Mouse (Mus musculus): Measurements from ENCODE around the gene Syne1. TPM values are rescaled to one million over a fixed set of nuclear protein-coding genes. Genes with fewer than 3 reads are reported as not detected.

The Syne1 gene
- total RNA-seq, 1 experiment: 7.1 TPM

GRCm38 (mm10) chr10:5312437-5312836 is 238.8 kb downstream of the Syne1 start:
- DNase-seq (ENCODE audit: low read depth, low spot score): no peak
- Histone ChIP-seq H3K9me3 (ENCODE audit: control insufficient read depth, insufficient read depth, low read depth, low read length) (no peaks in the 10 kb centered on the region), H3K4me1 (ENCODE audit: control insufficient read depth in 2 of 2, insufficient read depth in 2 of 2, low read length in 2 of 2, poor library complexity in 1 of 2) (no peaks in the 10 kb centered on the region), H3K27ac (ENCODE audit: insufficient read depth, low read depth, low read length, poor library complexity, severe bottlenecking) (no peak overlapping the region), H3K9ac (ENCODE audit: insufficient read depth, low read depth, low read length, poor library complexity, severe bottlenecking) (no peak overlapping the region), H3K4me3 (ENCODE audit: insufficient read depth in 1 of 2, low read depth in 1 of 2, low read length in 2 of 2, poor library complexity in 1 of 2, severe bottlenecking in 1 of 2) (no peak overlapping the region), H3K36me3 (ENCODE audit: control insufficient read depth, insufficient read depth, low read length, poor library complexity, severe bottlenecking) (no peaks in the 10 kb centered on the region)
- TF ChIP-seq ZNF384 (IDR thresholded peaks at IDR 0.05; ENCODE audit: low read depth, low read length) (no peak), CHD2 (IDR thresholded peaks at IDR 0.05; ENCODE audit: low read depth, low read length) (no peak), ZC3H11A (IDR thresholded peaks at IDR 0.05; ENCODE audit: borderline replicate concordance, low read depth, low read length) (no peak), HCFC1 (IDR thresholded peaks at IDR 0.05; ENCODE audit: borderline replicate concordance, insufficient read depth, low read length) (no peak), MAFK (IDR thresholded peaks at IDR 0.05; ENCODE audit: insufficient read depth, low read depth, low read length) (no peak)
- in situ Hi-C loops (cut with MboI; ENCODE audit: low sequenced_read_pairs in 2 of 2, unreplicated experiment in 2 of 2): no loop called here

DNA sequence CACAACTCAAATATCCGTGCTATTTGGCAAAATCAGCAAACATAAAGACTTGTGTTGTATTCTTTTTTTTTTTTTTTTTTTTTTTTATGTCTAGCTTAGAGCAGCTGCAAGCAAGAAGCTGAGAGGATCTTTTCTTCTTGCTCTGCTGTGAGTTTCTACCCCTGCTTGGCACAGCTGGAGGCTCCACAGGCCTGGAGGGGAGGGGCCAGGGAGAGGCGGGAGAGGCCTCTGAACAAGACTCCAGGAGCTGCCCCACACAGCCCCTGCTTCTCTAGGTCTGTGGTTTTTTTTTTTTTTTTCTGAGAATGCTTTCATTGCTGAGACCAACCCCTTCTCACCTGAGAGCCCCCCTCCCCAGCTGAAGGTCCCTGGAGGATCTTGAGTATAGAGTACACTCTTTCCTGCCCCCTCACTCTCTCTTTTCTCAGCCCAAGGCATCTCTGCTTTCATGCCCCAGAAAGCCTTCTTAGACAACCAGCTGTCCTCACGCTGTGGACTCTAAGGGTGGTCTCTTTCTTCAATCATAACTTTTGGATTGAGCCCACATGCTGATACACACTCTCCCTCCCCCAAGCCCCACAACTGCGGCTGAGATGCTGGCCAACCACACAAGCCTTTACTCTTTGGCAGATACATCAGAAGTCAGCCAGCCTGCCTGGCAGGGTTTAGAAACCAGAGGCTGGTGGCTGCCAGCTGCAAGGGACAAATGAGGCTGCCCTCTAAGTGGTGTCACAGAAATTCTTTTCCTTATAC is 241.1 kb downstream of the Syne1 start:
- in situ Hi-C loops (cut with MboI; ENCODE audit: low sequenced_read_pairs in 2 of 2, unreplicated experiment in 2 of 2): no loop called here

DNA sequence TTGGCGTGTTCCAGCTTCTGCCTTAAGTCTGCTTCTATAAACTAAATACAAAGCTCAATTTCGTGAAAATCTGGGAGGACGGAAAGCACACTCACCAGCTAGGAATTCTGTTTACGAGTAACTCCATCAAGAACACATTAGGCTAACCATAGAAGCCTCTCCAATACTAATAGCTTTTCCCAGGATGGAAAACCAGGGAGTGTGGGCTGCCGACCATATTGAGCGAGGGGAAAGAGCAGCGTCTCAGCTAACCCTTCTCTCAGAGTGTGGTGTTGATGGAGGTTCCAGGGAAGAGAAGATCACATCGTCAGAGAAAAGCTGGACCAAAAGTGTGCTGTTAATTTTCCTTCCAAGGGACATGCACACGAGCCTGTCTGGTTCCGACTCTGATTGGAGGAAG is 241.9 kb downstream of the Syne1 start:
- Histone ChIP-seq H3K4me1 (ENCODE audit: control insufficient read depth in 2 of 2, insufficient read depth in 2 of 2, low read length in 2 of 2, poor library complexity in 1 of 2) (no peaks in the 10 kb centered on the region), H3K9me3 (ENCODE audit: control insufficient read depth, insufficient read depth, low read depth, low read length) (no peaks in the 10 kb centered on the region), H3K4me3 (ENCODE audit: insufficient read depth in 1 of 2, low read depth in 1 of 2, low read length in 2 of 2, poor library complexity in 1 of 2, severe bottlenecking in 1 of 2) (no peak overlapping the region), H3K36me3 (ENCODE audit: control insufficient read depth, insufficient read depth, low read length, poor library complexity, severe bottlenecking) (no peaks in the 10 kb centered on the region), H3K27ac (ENCODE audit: insufficient read depth, low read depth, low read length, poor library complexity, severe bottlenecking) (no peak overlapping the region), H3K9ac (ENCODE audit: insufficient read depth, low read depth, low read length, poor library complexity, severe bottlenecking) (no peak overlapping the region)
- in situ Hi-C loops (cut with MboI; ENCODE audit: low sequenced_read_pairs in 2 of 2, unreplicated experiment in 2 of 2): no loop called here
- no peak for TF ChIP-seq HCFC1 (IDR thresholded peaks at IDR 0.05; ENCODE audit: borderline replicate concordance, insufficient read depth, low read length)
- no peak for TF ChIP-seq ZNF384 (IDR thresholded peaks at IDR 0.05; ENCODE audit: low read depth, low read length)
- DNase-seq (ENCODE audit: low read depth, low spot score): no peak

More for the DNA sequence above, 241.1 kb downstream of the Syne1 start:
- Histone ChIP-seq H3K36me3 (ENCODE audit: control insufficient read depth, insufficient read depth, low read length, poor library complexity, severe bottlenecking) (no peaks in the 10 kb centered on the region), H3K4me1 (ENCODE audit: control insufficient read depth in 2 of 2, insufficient read depth in 2 of 2, low read length in 2 of 2, poor library complexity in 1 of 2) (no peaks in the 10 kb centered on the region), H3K9ac (ENCODE audit: insufficient read depth, low read depth, low read length, poor library complexity, severe bottlenecking) (no peak overlapping the region), H3K27ac (ENCODE audit: insufficient read depth, low read depth, low read length, poor library complexity, severe bottlenecking) (no peak overlapping the region), H3K9me3 (ENCODE audit: control insufficient read depth, insufficient read depth, low read depth, low read length) (no peaks in the 10 kb centered on the region), H3K4me3 (ENCODE audit: insufficient read depth in 1 of 2, low read depth in 1 of 2, low read length in 2 of 2, poor library complexity in 1 of 2, severe bottlenecking in 1 of 2) (no peak overlapping the region)
- no peak for DNase-seq (ENCODE audit: low read depth, low spot score)
- TF ChIP-seq HCFC1 (IDR thresholded peaks at IDR 0.05; ENCODE audit: borderline replicate concordance, insufficient read depth, low read length): no peak
- peak; percentile 66 for TF ChIP-seq ZNF384 (IDR thresholded peaks at IDR 0.05; ENCODE audit: low read depth, low read length)

- no peak overlapping the region for H3K27ac ChIP-seq (ENCODE audit: insufficient read depth, low read depth, low read length, poor library complexity, severe bottlenecking)
Observed at GRCm38 (mm10) chr10:5305555-5305954, 245.7 kb downstream of the Syne1 start.

More at GRCm38 (mm10) chr10:5305555-5305954, 245.7 kb downstream of the Syne1 start:
- no peaks in the 10 kb centered on the region for H3K4me1 ChIP-seq (ENCODE audit: control insufficient read depth in 2 of 2, insufficient read depth in 2 of 2, low read length in 2 of 2, poor library complexity in 1 of 2)
- H3K4me3 ChIP-seq (ENCODE audit: insufficient read depth in 1 of 2, low read depth in 1 of 2, low read length in 2 of 2, poor library complexity in 1 of 2, severe bottlenecking in 1 of 2): no peak overlapping the region
- in situ Hi-C loops (cut with MboI; ENCODE audit: low sequenced_read_pairs in 2 of 2, unreplicated experiment in 2 of 2): no loop called here
- no peak for TF ChIP-seq MAFK (IDR thresholded peaks at IDR 0.05; ENCODE audit: insufficient read depth, low read depth, low read length)
- no peak for TF ChIP-seq HCFC1 (IDR thresholded peaks at IDR 0.05; ENCODE audit: borderline replicate concordance, insufficient read depth, low read length)
- TF ChIP-seq ZNF384 (IDR thresholded peaks at IDR 0.05; ENCODE audit: low read depth, low read length): no peak
- TF ChIP-seq CHD2 (IDR thresholded peaks at IDR 0.05; ENCODE audit: low read depth, low read length): no peak
- TF ChIP-seq ZC3H11A (IDR thresholded peaks at IDR 0.05; ENCODE audit: borderline replicate concordance, low read depth, low read length): no peak
- H3K9ac ChIP-seq (ENCODE audit: insufficient read depth, low read depth, low read length, poor library complexity, severe bottlenecking): no peak overlapping the region
- no peaks in the 10 kb centered on the region for H3K9me3 ChIP-seq (ENCODE audit: control insufficient read depth, insufficient read depth, low read depth, low read length)
- DNase-seq (ENCODE audit: low read depth, low spot score): no peak
- no peaks in the 10 kb centered on the region for H3K36me3 ChIP-seq (ENCODE audit: control insufficient read depth, insufficient read depth, low read length, poor library complexity, severe bottlenecking)
